Mouse (Mus musculus) hindbrain, embryonic 12.5 days (tissue): ENCODE measurements around the gene Ncoa3. TPM values are rescaled to one million over a fixed set of nuclear protein-coding genes. Genes with fewer than 3 reads are reported as not detected.

ENCODE experiments used
- ATAC-seq: fragments of 200-750 bp; cut with Nextera tagmentation; 2 replicates; pipeline ENCODE4 v1.8.0; 2017; ENCODE audit warnings: moderate TSS enrichment; ENCODE audit not compliant: low FRiP score
- H3K27ac ChIP-seq: fragments of 300-500 bp; sonication (generic); 2 replicates; pipeline ENCODE4 v1.5.1; 2016; ENCODE audit warnings: mild to moderate bottlenecking
- H3K27me3 ChIP-seq: fragments of 300-500 bp; sonication (generic); 2 replicates; pipeline ENCODE4 v1.6.1; 2016; ENCODE audit warnings: mild to moderate bottlenecking
- H3K36me3 ChIP-seq: fragments of 300-500 bp; sonication (generic); 2 replicates; pipeline ENCODE4 v1.6.1; 2016; ENCODE audit warnings: mild to moderate bottlenecking
- H3K4me1 ChIP-seq: fragments of 300-500 bp; sonication (generic); 2 replicates; pipeline ENCODE4 v1.6.1; 2016
- H3K4me2 ChIP-seq: fragments of 300-500 bp; sonication (generic); replicated peaks from 2 replicates; pipeline ENCODE4 v1.6.1; 2016; ENCODE audit warnings: mild to moderate bottlenecking
- H3K4me3 ChIP-seq: fragments of 300-500 bp; sonication (generic); 2 replicates; pipeline ENCODE4 v1.5.1; 2016; ENCODE audit warnings: mild to moderate bottlenecking
- H3K9ac ChIP-seq: fragments of 300-500 bp; sonication (generic); 2 replicates; pipeline ENCODE4 v1.6.1; 2016; ENCODE audit warnings: mild to moderate bottlenecking, moderate library complexity
- H3K9me3 ChIP-seq: fragments of 300-500 bp; sonication (generic); replicated peaks from 2 replicates; pipeline ENCODE4 v1.6.1; 2016; ENCODE audit warnings: mild to moderate bottlenecking
- WGBS: fragments of 180-500 bp; shearing (Covaris S2); methylation state at CpG from one replicate; pipeline ENCODE4 v1.1.7; 2016; 5-methylcytosine and 5-hydroxymethylcytosine counted together
- polyA plus RNA-seq: library from polyadenylated mRNA; unstranded; fragments of >200 nt; fragmentation: Nextera tagmentation; extraction: Ambion mirVana; gene quantifications from 2 replicates; pipeline ENCODE4 v1.2.1, GENCODE M21; 2016

The Ncoa3 gene
- polyA plus RNA-seq, 1 experiment from 2014 or later: 14.9 TPM

- WGBS: 93% methylated on average over 8 of the region's 8 CpGs
- Histone ChIP-seq H3K36me3 (no peaks in the 10 kb centered on the region), H3K27me3 (no peaks in the 10 kb centered on the region), H3K9ac (no peak overlapping the region), H3K4me2 (no peak overlapping the region), H3K4me3 (no peak overlapping the region), H3K4me1 (peaks cover 45% of the 10 kb centered on the region), H3K9me3 (no peaks in the 10 kb centered on the region), H3K27ac (no peak overlapping the region)
- ATAC-seq: no peak
Measured at GRCm38 (mm10) chr2:165997256-165997967, 5.0 kb downstream of the Ncoa3 start.

GRCm38 (mm10) chr2:165998969-165999368, 6.5 kb downstream of the Ncoa3 start:
- no peaks in the 10 kb centered on the region for H3K9me3 ChIP-seq
- H3K4me1 ChIP-seq: peaks cover 38% of the 10 kb centered on the region
- H3K4me2 ChIP-seq: no peak overlapping the region
- no peak for ATAC-seq
- no peak overlapping the region for H3K4me3 ChIP-seq
- peak overlapping the region; percentile 35; the same call in 1 of the 2 replicates for H3K27ac ChIP-seq
- 34% methylated on average over 4 of the region's 4 CpGs for WGBS
- no peaks in the 10 kb centered on the region for H3K36me3 ChIP-seq
- no peaks in the 10 kb centered on the region for H3K27me3 ChIP-seq
- peak overlapping the region; percentile 42; the same call in 1 of the 2 replicates for H3K9ac ChIP-seq

GRCm38 (mm10) chr2:165999790-166000189, 7.4 kb downstream of the Ncoa3 start:
- Histone ChIP-seq H3K27me3 (no peaks in the 10 kb centered on the region), H3K9ac (no peak overlapping the region), H3K4me3 (no peak overlapping the region), H3K36me3 (no peaks in the 10 kb centered on the region), H3K9me3 (no peaks in the 10 kb centered on the region), H3K27ac (no peak overlapping the region), H3K4me1 (peaks cover 32% of the 10 kb centered on the region), H3K4me2 (no peak overlapping the region)
- no peak for ATAC-seq
- WGBS: 4% methylated on average over 5 of the region's 5 CpGs

GRCm38 (mm10) chr2:166000242-166000641, 7.8 kb downstream of the Ncoa3 start:
- no peak for ATAC-seq
- Histone ChIP-seq H3K9me3 (no peaks in the 10 kb centered on the region), H3K27me3 (no peaks in the 10 kb centered on the region), H3K36me3 (no peaks in the 10 kb centered on the region), H3K27ac (peak overlapping the region; percentile 30; the same call in 1 of the 2 replicates), H3K9ac (no peak overlapping the region), H3K4me1 (peaks cover 32% of the 10 kb centered on the region), H3K4me3 (no peak overlapping the region), H3K4me2 (no peak overlapping the region)
- 4% methylated on average over 5 of the region's 5 CpGs for WGBS

- Histone ChIP-seq H3K9me3 (no peaks in the 10 kb centered on the region), H3K36me3 (no peaks in the 10 kb centered on the region), H3K9ac (no peak overlapping the region), H3K4me3 (no peak overlapping the region), H3K27me3 (no peaks in the 10 kb centered on the region), H3K27ac (peak overlapping the region; percentile 66), H3K4me2 (peak overlapping the region; percentile 22; the same call in 1 of the 2 replicates), H3K4me1 (peaks cover 32% of the 10 kb centered on the region)
- 7% methylated on average over 5 of the region's 5 CpGs for WGBS
- ATAC-seq: no peak
Measured at GRCm38 (mm10) chr2:166000769-166001168, 8.3 kb downstream of the Ncoa3 start.

GRCm38 (mm10) chr2:166001362-166001761, 8.9 kb downstream of the Ncoa3 start:
- Histone ChIP-seq H3K4me3 (no peak overlapping the region), H3K4me1 (peaks cover 32% of the 10 kb centered on the region), H3K9ac (no peak overlapping the region), H3K36me3 (no peaks in the 10 kb centered on the region), H3K4me2 (no peak overlapping the region), H3K9me3 (no peaks in the 10 kb centered on the region), H3K27ac (peak overlapping the region; percentile 66), H3K27me3 (no peaks in the 10 kb centered on the region)
- ATAC-seq: no peak
- 37% methylated on average over 2 of the region's 2 CpGs for WGBS

GRCm38 (mm10) chr2:166001768-166002167, 9.3 kb downstream of the Ncoa3 start:
- Histone ChIP-seq H3K4me3 (no peak overlapping the region), H3K27ac (peak overlapping the region; percentile 66), H3K9ac (no peak overlapping the region), H3K4me2 (no peak overlapping the region), H3K27me3 (no peaks in the 10 kb centered on the region), H3K4me1 (peaks cover 32% of the 10 kb centered on the region), H3K9me3 (no peaks in the 10 kb centered on the region), H3K36me3 (no peaks in the 10 kb centered on the region)
- no peak for ATAC-seq
- WGBS: 58% methylated on average over 2 of the region's 2 CpGs

GRCm38 (mm10) chr2:166002429-166002828, 10.0 kb downstream of the Ncoa3 start:
- Histone ChIP-seq H3K9me3 (no peaks in the 10 kb centered on the region), H3K4me1 (peaks cover 32% of the 10 kb centered on the region), H3K9ac (no peak overlapping the region), H3K36me3 (no peaks in the 10 kb centered on the region), H3K4me2 (no peak overlapping the region), H3K27ac (no peak overlapping the region), H3K4me3 (no peak overlapping the region), H3K27me3 (no peaks in the 10 kb centered on the region)
- no peak for ATAC-seq
- WGBS: 54% methylated on average over 4 of the region's 4 CpGs

GRCm38 (mm10) chr2:166003004-166003403, 10.6 kb downstream of the Ncoa3 start:
- H3K27me3 ChIP-seq: no peaks in the 10 kb centered on the region
- H3K27ac ChIP-seq: no peak overlapping the region
- no peak overlapping the region for H3K4me2 ChIP-seq
- ATAC-seq: no peak
- no peak overlapping the region for H3K4me3 ChIP-seq
- no peaks in the 10 kb centered on the region for H3K9me3 ChIP-seq
- H3K9ac ChIP-seq: no peak overlapping the region
- 82% methylated on average over 1 of the region's 1 CpGs for WGBS
- no peaks in the 10 kb centered on the region for H3K36me3 ChIP-seq
- peaks cover 32% of the 10 kb centered on the region for H3K4me1 ChIP-seq

- 79% methylated on average over 6 of the region's 6 CpGs for WGBS
Measured at GRCm38 (mm10) chr2:166007046-166007445, 14.6 kb downstream of the Ncoa3 start.

GRCm38 (mm10) chr2:166008558-166009392, 16.3 kb downstream of the Ncoa3 start:
- ATAC-seq: no peak
- H3K4me3 ChIP-seq: no peak overlapping the region
- 47% methylated on average over 8 of the region's 8 CpGs for WGBS
- H3K9me3 ChIP-seq: no peaks in the 10 kb centered on the region
- H3K36me3 ChIP-seq: no peaks in the 10 kb centered on the region
- no peak overlapping the region for H3K4me2 ChIP-seq
- H3K9ac ChIP-seq: no peak overlapping the region
- peaks cover 28% of the 10 kb centered on the region for H3K4me1 ChIP-seq
- H3K27ac ChIP-seq: peak overlapping the region; percentile 40; the same call in 1 of the 2 replicates
- no peaks in the 10 kb centered on the region for H3K27me3 ChIP-seq

More at GRCm38 (mm10) chr2:166007046-166007445, 14.6 kb downstream of the Ncoa3 start:
- Histone ChIP-seq H3K36me3 (no peaks in the 10 kb centered on the region), H3K27me3 (no peaks in the 10 kb centered on the region), H3K4me1 (peaks cover 28% of the 10 kb centered on the region), H3K9ac (no peak overlapping the region), H3K4me2 (no peak overlapping the region), H3K4me3 (no peak overlapping the region), H3K27ac (no peak overlapping the region), H3K9me3 (no peaks in the 10 kb centered on the region)
- no peak for ATAC-seq

- no peak for ATAC-seq
Measured at GRCm38 (mm10) chr2:166009393-166009947, 17.0 kb downstream of the Ncoa3 start.

More at GRCm38 (mm10) chr2:166009393-166009947, 17.0 kb downstream of the Ncoa3 start:
- H3K4me3 ChIP-seq: no peak overlapping the region
- H3K36me3 ChIP-seq: no peaks in the 10 kb centered on the region
- H3K9me3 ChIP-seq: no peaks in the 10 kb centered on the region
- H3K27me3 ChIP-seq: no peaks in the 10 kb centered on the region
- H3K4me2 ChIP-seq: no peak overlapping the region
- H3K9ac ChIP-seq: no peak overlapping the region
- WGBS: 80% methylated on average over 3 of the region's 3 CpGs
- H3K27ac ChIP-seq: no peak overlapping the region
- H3K4me1 ChIP-seq: peaks cover 28% of the 10 kb centered on the region
